Mouse (Mus musculus) kidney, postnatal 0 days (tissue): ENCODE data around the gene S1pr4. TPM values are rescaled to one million over a fixed set of nuclear protein-coding genes. Genes with fewer than 3 reads are reported as not detected.

Experiments used
- ATAC-seq: fragments of 200-750 bp; cut with Nextera tagmentation; replicated peaks from 2 replicates; pipeline ENCODE4 v1.8.0; 2017; ENCODE audit warnings: low read depth, moderate number of reproducible peaks, moderate TSS enrichment, moderate library complexity; ENCODE audit not compliant: low FRiP score
- DNase-seq: peaks from one replicate; pipeline ENCODE4 v3.0.0-alpha.2; 2016; ENCODE audit warnings: low spot score
- H3K27ac ChIP-seq: fragments of 300-500 bp; sonication (generic); 2 replicates; pipeline ENCODE4 v1.5.1; 2014; ENCODE audit warnings: mild to moderate bottlenecking
- H3K27me3 ChIP-seq: fragments of 300-500 bp; sonication (generic); 2 replicates; pipeline ENCODE4 v1.6.1; 2014; ENCODE audit warnings: low read length, mixed read lengths; ENCODE audit not compliant: insufficient read depth
- H3K36me3 ChIP-seq: fragments of 300-500 bp; sonication (generic); 2 replicates; pipeline ENCODE4 v1.6.1; 2014; ENCODE audit warnings: low read length, mixed read lengths; ENCODE audit not compliant: insufficient read depth
- H3K4me1 ChIP-seq: fragments of 300-500 bp; sonication (generic); replicated peaks from 2 replicates; pipeline ENCODE4 v1.6.1; 2014; ENCODE audit warnings: antibody characterized with exemption, low read length, mixed read lengths; ENCODE audit not compliant: insufficient read depth
- H3K4me2 ChIP-seq: fragments of 300-500 bp; sonication (generic); 2 replicates; pipeline ENCODE4 v1.6.1; 2014; ENCODE audit warnings: mild to moderate bottlenecking, low read length, moderate library complexity, mixed read lengths
- H3K4me3 ChIP-seq: fragments of 300-500 bp; sonication (generic); replicated peaks from 2 replicates; pipeline ENCODE4 v1.5.1; 2014; ENCODE audit warnings: low read depth, low read length
- H3K9ac ChIP-seq: fragments of 300-500 bp; sonication (generic); 2 replicates; pipeline ENCODE4 v1.6.1; 2014; ENCODE audit warnings: low read depth, low read length
- H3K9me3 ChIP-seq: fragments of 300-500 bp; sonication (generic); replicated peaks from 2 replicates; pipeline ENCODE4 v1.6.1; 2016; ENCODE audit warnings: low read length, inconsistent platforms, mixed read lengths
- CTCF ChIP-seq: IDR thresholded peaks from 2 replicates; pipeline ENCODE4 v1.5.1; 2016; ENCODE audit warnings: antibody characterized with exemption, low read depth, mild to moderate bottlenecking, moderate library complexity
- WGBS: fragments of 180-500 bp; shearing (Covaris S2); extraction: QIAGEN DNeasy Blood & Tissue Kit; methylation state at CpG from one replicate; pipeline ENCODE4 v1.1.7; 2014; 5-methylcytosine and 5-hydroxymethylcytosine counted together
- polyA plus RNA-seq: library from polyadenylated mRNA; unstranded; fragments of >200 nt; fragmentation: Nextera tagmentation; extraction: Ambion mirVana; gene quantifications from 2 replicates; pipeline ENCODE4 v1.2.1, GENCODE M21; 2015

Gene S1pr4
- polyA plus RNA-seq, 1 experiment from 2014 or later, result 1.7 TPM

DNA sequence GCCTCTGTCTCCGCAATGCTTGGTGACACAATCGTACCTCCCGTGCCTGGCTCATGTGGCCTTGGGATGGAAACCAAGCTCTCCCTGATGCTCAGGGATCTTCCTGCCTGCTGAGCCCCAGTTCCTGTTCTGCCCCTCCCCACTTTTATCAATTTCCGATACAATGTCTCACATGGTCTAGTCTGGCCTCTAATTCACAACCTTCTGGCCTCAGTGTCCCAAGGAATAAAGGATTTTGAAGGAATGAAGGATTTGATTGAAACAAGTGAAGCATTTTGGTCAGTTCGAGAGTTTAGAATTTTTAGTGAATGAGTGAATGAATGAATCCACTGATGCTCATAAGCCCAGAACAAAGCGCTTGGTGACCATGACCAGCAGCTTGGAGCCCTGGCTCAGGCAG lies 23.2 kb upstream of the S1pr4 start:
- H3K9ac ChIP-seq, result no peak overlapping the region
- DNase-seq (no peak), ATAC-seq (no peak)
- no peaks in the 10 kb centered on the region for H3K4me1 ChIP-seq
- H3K4me3 ChIP-seq, result no peak overlapping the region
- no peak for TF ChIP-seq CTCF
- H3K4me2 ChIP-seq, result no peak overlapping the region
- no peaks in the 10 kb centered on the region for H3K9me3 ChIP-seq
- H3K27ac ChIP-seq, result no peak overlapping the region
- 77% methylated on average over 6 of the region's 6 CpGs for WGBS
- H3K27me3 ChIP-seq, result no peaks in the 10 kb centered on the region
- H3K36me3 ChIP-seq, result no peaks in the 10 kb centered on the region

- no peak for TF ChIP-seq CTCF
- H3K4me2 ChIP-seq, result no peak overlapping the region
- no peak overlapping the region for H3K9ac ChIP-seq
- no peak overlapping the region for H3K4me3 ChIP-seq
- WGBS, result 68% methylated on average over 3 of the region's 3 CpGs
- H3K9me3 ChIP-seq, result no peaks in the 10 kb centered on the region
- H3K27ac ChIP-seq, result no peak overlapping the region
- no peaks in the 10 kb centered on the region for H3K27me3 ChIP-seq
- ATAC-seq (no peak), DNase-seq (no peak)
- no peaks in the 10 kb centered on the region for H3K36me3 ChIP-seq
- no peaks in the 10 kb centered on the region for H3K4me1 ChIP-seq
These were observed 20.0 kb upstream of the S1pr4 start for GRCm38 (mm10) chr10:81519978-81520365.

DNA sequence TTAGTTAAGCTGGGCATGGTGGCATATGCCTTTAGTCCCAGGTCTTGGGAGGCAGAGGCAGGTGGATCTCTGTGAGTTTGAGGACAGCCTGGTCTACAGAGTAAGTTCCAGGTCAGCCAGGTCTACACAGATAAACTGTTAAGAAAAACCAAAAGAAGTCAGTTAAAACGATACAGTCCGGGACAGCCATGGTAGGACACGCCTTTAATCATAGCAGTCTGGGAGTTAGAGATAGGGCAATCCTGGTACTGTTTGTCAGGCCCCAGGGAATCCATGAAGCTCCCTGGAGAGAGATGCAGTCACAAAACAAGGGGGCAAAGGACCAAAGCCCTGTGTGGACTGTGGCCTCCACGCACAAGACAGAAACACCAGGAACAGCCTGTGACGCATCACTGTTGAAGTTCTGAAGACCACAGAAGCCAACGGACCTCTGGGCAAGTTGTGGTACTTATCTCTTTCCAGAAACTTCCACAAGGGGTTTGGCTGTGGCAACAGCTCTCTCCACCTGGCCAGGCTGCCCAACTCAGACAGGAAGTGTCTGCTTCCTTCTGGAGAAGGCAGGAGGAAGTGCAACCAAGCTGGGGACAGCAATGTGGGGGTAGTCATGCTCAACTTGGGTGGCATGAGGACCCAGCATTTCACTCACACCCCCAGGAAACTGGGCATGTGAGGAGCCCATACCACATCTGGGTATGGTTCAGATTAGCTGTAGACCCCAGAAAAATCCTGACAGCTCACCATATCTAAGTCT lies 19.5 kb upstream of the S1pr4 start:
- H3K27me3 ChIP-seq, result no peaks in the 10 kb centered on the region
- no peaks in the 10 kb centered on the region for H3K36me3 ChIP-seq
- no peaks in the 10 kb centered on the region for H3K9me3 ChIP-seq
- H3K4me3 ChIP-seq, result no peak overlapping the region
- no peaks in the 10 kb centered on the region for H3K4me1 ChIP-seq
- ATAC-seq (no peak), DNase-seq (no peak)
- 77% methylated on average over 6 of the region's 6 CpGs for WGBS
- H3K4me2 ChIP-seq, result no peak overlapping the region
- no peak overlapping the region for H3K9ac ChIP-seq
- no peak overlapping the region for H3K27ac ChIP-seq
- TF ChIP-seq CTCF, result no peak

- H3K4me2 ChIP-seq, result no peak overlapping the region
- WGBS, result 14% methylated on average over 4 of the region's 4 CpGs
- no peaks in the 10 kb centered on the region for H3K9me3 ChIP-seq
- H3K27ac ChIP-seq, result no peak overlapping the region
- no peak overlapping the region for H3K4me3 ChIP-seq
- DNase-seq, result peak; percentile 70
- ATAC-seq, result peak; percentile 65; the same call in 1 of the 2 replicates
- no peaks in the 10 kb centered on the region for H3K36me3 ChIP-seq
- H3K4me1 ChIP-seq, result no peaks in the 10 kb centered on the region
- TF ChIP-seq CTCF, result peak; percentile 81
- no peaks in the 10 kb centered on the region for H3K27me3 ChIP-seq
- no peak overlapping the region for H3K9ac ChIP-seq
These were observed 18.6 kb upstream of the S1pr4 start for GRCm38 (mm10) chr10:81518546-81518945.

DNA sequence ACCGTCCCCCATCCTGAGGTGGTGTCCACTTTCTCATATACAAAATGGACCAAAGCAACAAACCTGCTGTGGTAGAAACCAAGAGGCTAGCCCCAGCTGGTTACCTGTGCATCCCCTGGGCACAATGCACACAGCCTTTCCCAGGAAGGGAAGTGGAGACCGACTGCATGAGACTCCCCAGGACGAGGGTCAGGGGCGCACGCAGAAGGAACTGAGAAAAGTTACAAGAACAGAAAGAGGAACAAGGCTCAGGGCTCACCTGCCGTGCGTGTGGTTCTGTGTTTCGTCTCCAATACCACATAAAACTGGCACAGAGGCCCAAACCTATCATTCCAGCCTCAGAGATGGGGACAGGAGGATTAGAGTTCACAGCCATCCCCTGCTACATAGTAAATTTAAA lies 17.3 kb upstream of the S1pr4 start:
- Histone ChIP-seq H3K36me3 (no peaks in the 10 kb centered on the region), H3K4me1 (no peaks in the 10 kb centered on the region), H3K4me3 (no peak overlapping the region), H3K9me3 (no peaks in the 10 kb centered on the region), H3K9ac (no peak overlapping the region), H3K4me2 (no peak overlapping the region), H3K27me3 (no peaks in the 10 kb centered on the region), H3K27ac (no peak overlapping the region)
- no peak for TF ChIP-seq CTCF
- WGBS, result 75% methylated on average over 8 of the region's 8 CpGs
- ATAC-seq (no peak), DNase-seq (no peak)

DNA sequence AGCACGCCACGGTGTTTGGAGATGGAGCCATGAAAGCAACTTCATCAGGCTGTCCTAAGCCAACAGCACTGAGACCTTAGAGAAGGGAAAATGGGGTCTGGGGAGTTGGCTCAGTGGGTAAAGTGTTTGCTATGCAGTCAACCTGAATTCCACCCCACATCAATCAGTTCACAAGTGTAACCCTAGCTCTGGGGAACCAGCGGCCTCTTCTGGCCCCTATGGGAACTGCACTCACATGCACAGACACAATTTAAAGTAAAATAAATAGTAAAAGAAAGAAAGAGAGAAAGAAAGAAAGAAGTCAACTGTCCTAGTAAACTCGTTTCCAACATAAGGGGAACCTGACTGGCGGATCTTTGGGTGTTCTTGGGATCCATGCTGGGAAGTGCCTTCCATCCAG lies 13.9 kb upstream of the S1pr4 start:
- TF ChIP-seq CTCF, result peak; percentile 26; the same call in 1 of the 2 replicates
- no peak for DNase-seq
- Histone ChIP-seq H3K27ac (no peak overlapping the region), H3K9me3 (no peaks in the 10 kb centered on the region), H3K36me3 (no peaks in the 10 kb centered on the region), H3K4me3 (no peak overlapping the region), H3K27me3 (no peaks in the 10 kb centered on the region), H3K9ac (no peak overlapping the region), H3K4me2 (no peak overlapping the region), H3K4me1 (no peaks in the 10 kb centered on the region)
- ATAC-seq, result no peak
- WGBS, result 88% methylated on average over 5 of the region's 5 CpGs
